Mouse (Mus musculus) CH12.LX (cell line): ENCODE data around the gene Zfp296. TPM values are rescaled to one million over a fixed set of nuclear protein-coding genes. Genes with fewer than 3 reads are reported as not detected.

Experiments
- DNase-seq: peaks from one replicate; pipeline ENCODE4 v3.0.0-alpha.2; 2013; ENCODE audit errors: extremely low read depth
- H3K27ac ChIP-seq: 2 replicates; pipeline ENCODE4 v1.5.1; 2012; ENCODE audit warnings: low read depth, mild to moderate bottlenecking, control low read depth, moderate library complexity; ENCODE audit not compliant: insufficient read depth
- H3K27me3 ChIP-seq: replicated peaks from 2 replicates; pipeline ENCODE3; 2012; ENCODE audit warnings: inconsistent platforms
- H3K36me3 ChIP-seq, 2 experiments: replicated peaks in 1 of 2; 2 replicates each; pipeline versions ENCODE3 to v1.6.1; 2012; ENCODE audit warnings: inconsistent platforms in 1 of 2, low read length in 1 of 2, mild to moderate bottlenecking in 1 of 2, mixed read lengths in 1 of 2, moderate library complexity in 1 of 2; ENCODE audit not compliant: control insufficient read depth in 1 of 2, insufficient read depth in 1 of 2
- H3K4me1 ChIP-seq, 2 experiments: 2 replicates each; pipeline ENCODE4 v1.6.1; 2012; ENCODE audit warnings: inconsistent platforms in 1 of 2, moderate library complexity in 1 of 2; ENCODE audit not compliant: insufficient read depth in 2 of 2, control insufficient read depth in 1 of 2
- H3K4me2 ChIP-seq: 2 replicates; pipeline ENCODE4 v1.6.1; 2012; ENCODE audit warnings: low read depth, mild to moderate bottlenecking, control low read depth; ENCODE audit not compliant: poor library complexity, insufficient read depth, severe bottlenecking
- H3K4me3 ChIP-seq, 3 experiments: fragments of 150-350 bp in 1 of 3; sonication (generic) in 1 of 3; replicated peaks in 1 of 3; 2 replicates each; pipeline versions ENCODE3 to v1.5.1; 2011 to 2012; ENCODE audit warnings: low read depth in 2 of 3, low read length in 2 of 3, mild to moderate bottlenecking in 2 of 3, moderate library complexity in 2 of 3, control low read depth in 1 of 3, improper control_type of control experiment in 1 of 3, inconsistent platforms in 1 of 3, mixed read lengths in 1 of 3; ENCODE audit not compliant: poor library complexity in 1 of 3
- H3K79me2 ChIP-seq: replicated peaks from 2 replicates; pipeline ENCODE4 v1.6.1; 2012; ENCODE audit warnings: mild to moderate bottlenecking, moderate library complexity; ENCODE audit not compliant: control insufficient read depth, poor library complexity, insufficient read depth, severe bottlenecking; ENCODE audit errors: extremely low read depth
- H3K9ac ChIP-seq: 2 replicates; pipeline ENCODE4 v1.6.1; 2012; ENCODE audit warnings: low read depth, mild to moderate bottlenecking, control low read depth, moderate library complexity; ENCODE audit not compliant: insufficient read depth
- H3K9me3 ChIP-seq: replicated peaks from 2 replicates; pipeline ENCODE3; 2012; ENCODE audit warnings: low read length, inconsistent platforms, mixed read lengths
- BHLHE40 ChIP-seq: IDR thresholded peaks from 2 replicates; pipeline ENCODE4 v1.6.1; 2011; ENCODE audit warnings: mild to moderate bottlenecking, low read depth, low read length, improper control_type of control experiment
- E2F4 ChIP-seq: IDR thresholded peaks from 2 replicates; pipeline ENCODE4 v1.6.1; 2011; ENCODE audit warnings: low read depth, low read length, improper control_type of control experiment; ENCODE audit not compliant: insufficient replicate concordance
- EP300 ChIP-seq: IDR thresholded peaks from 2 replicates; pipeline ENCODE4 v1.6.1; 2011; ENCODE audit warnings: low read length, improper control_type of control experiment
- HCFC1 ChIP-seq: IDR thresholded peaks from 2 replicates; pipeline ENCODE4 v1.6.1; 2012; ENCODE audit warnings: low read depth, mild to moderate bottlenecking, inconsistent platforms, low read length, improper control_type of control experiment
- IRF4 ChIP-seq: IDR thresholded peaks from 2 replicates; pipeline ENCODE4 v1.6.1; 2014; ENCODE audit warnings: low read depth, mild to moderate bottlenecking, inconsistent platforms, low read length, improper control_type of control experiment
- JUN ChIP-seq: IDR thresholded peaks from 2 replicates; pipeline ENCODE4 v1.6.1; 2011; ENCODE audit warnings: low read depth, mild to moderate bottlenecking, low read length, improper control_type of control experiment, moderate library complexity; ENCODE audit not compliant: insufficient read depth
- JUND ChIP-seq: conservative IDR thresholded peaks from 2 replicates; pipeline ENCODE4 v1.6.1; 2011; ENCODE audit warnings: low read depth, low read length, improper control_type of control experiment
- MAFK ChIP-seq: IDR thresholded peaks from 2 replicates; pipeline ENCODE4 v1.6.1; 2011; ENCODE audit warnings: low read length, improper control_type of control experiment; ENCODE audit not compliant: insufficient replicate concordance
- MAX ChIP-seq: IDR thresholded peaks from 2 replicates; pipeline ENCODE4 v1.6.1; 2011; ENCODE audit warnings: low read length, improper control_type of control experiment
- MEF2A ChIP-seq: IDR thresholded peaks from 2 replicates; pipeline ENCODE4 v1.6.1; 2014; ENCODE audit warnings: low read depth, mild to moderate bottlenecking, inconsistent platforms, low read length, improper control_type of control experiment, borderline replicate concordance
- MXI1 ChIP-seq: IDR thresholded peaks from 2 replicates; pipeline ENCODE4 v1.6.1; 2011; ENCODE audit warnings: mild to moderate bottlenecking, low read depth, low read length, improper control_type of control experiment
- MYC ChIP-seq: IDR thresholded peaks from 2 replicates; pipeline ENCODE4 v1.6.1; 2011; ENCODE audit warnings: low read depth, mild to moderate bottlenecking, improper control_type of control experiment, low read length
- PAX5 ChIP-seq: IDR thresholded peaks from 2 replicates; pipeline ENCODE4 v1.6.1; 2012; ENCODE audit warnings: low read length, inconsistent platforms, mixed read lengths
- POLR2A ChIP-seq: IDR thresholded peaks from 2 replicates; pipeline ENCODE4 v1.6.1; 2011; ENCODE audit warnings: low read depth, mild to moderate bottlenecking, improper control_type of control experiment, low read length
- POLR2AphosphoS2 ChIP-seq: IDR thresholded peaks from 2 replicates; pipeline ENCODE4 v1.6.1; 2011; ENCODE audit warnings: low read depth, low read length, improper control_type of control experiment
- RAD21 ChIP-seq: IDR thresholded peaks from 2 replicates; pipeline ENCODE4 v1.6.1; 2011; ENCODE audit warnings: low read depth, mild to moderate bottlenecking, low read length, improper control_type of control experiment, moderate library complexity
- RCOR1 ChIP-seq: conservative IDR thresholded peaks from 2 replicates; pipeline ENCODE4 v1.6.1; 2012; ENCODE audit warnings: low read depth, mild to moderate bottlenecking, inconsistent platforms, low read length, improper control_type of control experiment
- SIN3A ChIP-seq: IDR thresholded peaks from 2 replicates; pipeline ENCODE4 v1.6.1; 2012; ENCODE audit warnings: low read length, improper control_type of control experiment, inconsistent platforms
- TBP ChIP-seq: conservative IDR thresholded peaks from 2 replicates; pipeline ENCODE4 v1.6.1; 2011; ENCODE audit warnings: low read depth, low read length, improper control_type of control experiment
- TCF12 ChIP-seq: IDR thresholded peaks from 2 replicates; pipeline ENCODE4 v1.6.1; 2014; ENCODE audit warnings: low read depth, mild to moderate bottlenecking, inconsistent platforms, low read length, improper control_type of control experiment
- UBTF ChIP-seq: IDR thresholded peaks from 2 replicates; pipeline ENCODE4 v1.6.1; 2012; ENCODE audit warnings: low read depth, mild to moderate bottlenecking, inconsistent platforms, low read length, improper control_type of control experiment, moderate library complexity
- USF2 ChIP-seq: conservative IDR thresholded peaks from 2 replicates; pipeline ENCODE4 v1.6.1; 2011; ENCODE audit warnings: low read depth, low read length, improper control_type of control experiment
- ZKSCAN1 ChIP-seq: IDR thresholded peaks from 2 replicates; pipeline ENCODE4 v1.6.1; 2012; ENCODE audit warnings: low read depth, inconsistent platforms, low read length, improper control_type of control experiment, borderline replicate concordance
- ZNF384 ChIP-seq: IDR thresholded peaks from 2 replicates; pipeline ENCODE4 v1.6.1; 2012; ENCODE audit warnings: low read depth, low read length, improper control_type of control experiment, inconsistent platforms
- dilution Hi-C: fragments of 300-500 bp; cut with MboI; formaldehyde crosslinking; loops from 2 replicates; pipeline ENCODE4 v1.14.3; 2020; ENCODE audit warnings: low sequenced_read_pairs; ENCODE audit not compliant: extremely low pct_unique_long_range_greater_than_20kb, extremely low pct_ligation_motif_present
- in situ Hi-C: fragments of 300-500 bp; cut with MboI; formaldehyde crosslinking; loops from 3 replicates; pipeline ENCODE4 v1.14.3; 2019; ENCODE audit warnings: low sequenced_read_pairs, low pct_ligation_motif_present, low pct_unique_long_range_greater_than_20kb, mixed read lengths
- polyA plus RNA-seq: library from polyadenylated mRNA; unstranded; fragments of >175 nt; gene quantifications from 2 replicates; pipeline ENCODE4 v1.2.1, GENCODE M21; 2012; ENCODE audit warnings: low read depth; ENCODE audit not compliant: insufficient read length
- total RNA-seq, 2 experiments: library from RNA; depleted of rRNA; stranded (reverse); fragments of 300-350 nt in 1 of 2; fragments of >200 nt in 1 of 2; gene quantifications; 2 replicates each; pipeline ENCODE4 v1.2.3; 2012 to 2014

Gene Zfp296
- total and polyA plus RNA-seq, 3 experiments: 10.7 to 44.0 (median 30.0) TPM

GRCm38 (mm10) chr7:19600562-19600961 is 23.5 kb downstream of the Zfp296 start:
- no peak overlapping the region for H3K27ac ChIP-seq
- H3K9ac ChIP-seq: no peak overlapping the region
- in situ Hi-C loops: no loop called here
- no peak overlapping the region for H3K4me2 ChIP-seq
- H3K36me3 ChIP-seq: peaks cover 44 to 72% of the 10 kb centered on the region in 2 experiments
- peaks cover 48% of the 10 kb centered on the region for H3K79me2 ChIP-seq
- TF ChIP-seq POLR2AphosphoS2: no peak
- no peak for TF ChIP-seq UBTF
- TF ChIP-seq HCFC1: no peak
- TF ChIP-seq RAD21: no peak
- TF ChIP-seq BHLHE40: no peak
- TF ChIP-seq PAX5: no peak
- no peak for TF ChIP-seq ZNF384
- TF ChIP-seq RCOR1: no peak
- TF ChIP-seq MYC: no peak
- TF ChIP-seq EP300: no peak
- no peak for TF ChIP-seq JUND
- no peak for TF ChIP-seq TBP
- TF ChIP-seq, all 38 proteins: peak for 0
- Histone ChIP-seq H3K4me3 (no peak overlapping the region), H3K27me3 (no peaks in the 10 kb centered on the region), H3K9me3 (no peaks in the 10 kb centered on the region), H3K4me1 (peaks cover 11 to 56% of the 10 kb centered on the region in 2 experiments; a peak in 3 of 4 replicates)
- dilution Hi-C loops: no loop called here
- no peak for DNase-seq

GRCm38 (mm10) chr7:19603055-19603454 is 26.0 kb downstream of the Zfp296 start:
- in situ Hi-C loops: no loop called here

More at GRCm38 (mm10) chr7:19603055-19603454, 26.0 kb downstream of the Zfp296 start:
- H3K4me2 ChIP-seq: peak overlapping the region; percentile 97
- peaks cover 42 to 72% of the 10 kb centered on the region in 2 experiments for H3K36me3 ChIP-seq
- H3K4me3 ChIP-seq: peak overlapping the region; percentile 95 to 99 (median 99)
- H3K9me3 ChIP-seq: no peaks in the 10 kb centered on the region
- H3K9ac ChIP-seq: peak overlapping the region; percentile 90
- TF ChIP-seq MEF2A (no peak), JUN (no peak), IRF4 (no peak), BHLHE40 (peak; percentile 63), MXI1 (peak; percentile 97), MYC (peak; percentile 94), MAFK (no peak), ZKSCAN1 (no peak), USF2 (no peak), POLR2A (peak; percentile 50; the same call in 1 of the 2 replicates), SIN3A (peak; percentile 55; the same call in 1 of the 2 replicates), EP300 (no peak), E2F4 (no peak), MAX (peak; percentile 95), TCF12 (no peak), ZNF384 (no peak)
- peak; percentile 53 for DNase-seq
- no peaks in the 10 kb centered on the region for H3K27me3 ChIP-seq
- H3K4me1 ChIP-seq: peaks cover 11 to 51% of the 10 kb centered on the region in 2 experiments; a peak in 3 of 4 replicates
- dilution Hi-C loops: no loop called here
- H3K79me2 ChIP-seq: peaks cover 43% of the 10 kb centered on the region
- no peak overlapping the region for H3K27ac ChIP-seq
